Mouse (Mus musculus): ENCODE results near the gene Lrig2. TPM values are rescaled to one million over a fixed set of nuclear protein-coding genes. Genes with fewer than 3 reads are reported as not detected.

Lrig2 gene
- polyA plus RNA-seq, 1 experiment from 2014 or later: 14.8 TPM

DNA sequence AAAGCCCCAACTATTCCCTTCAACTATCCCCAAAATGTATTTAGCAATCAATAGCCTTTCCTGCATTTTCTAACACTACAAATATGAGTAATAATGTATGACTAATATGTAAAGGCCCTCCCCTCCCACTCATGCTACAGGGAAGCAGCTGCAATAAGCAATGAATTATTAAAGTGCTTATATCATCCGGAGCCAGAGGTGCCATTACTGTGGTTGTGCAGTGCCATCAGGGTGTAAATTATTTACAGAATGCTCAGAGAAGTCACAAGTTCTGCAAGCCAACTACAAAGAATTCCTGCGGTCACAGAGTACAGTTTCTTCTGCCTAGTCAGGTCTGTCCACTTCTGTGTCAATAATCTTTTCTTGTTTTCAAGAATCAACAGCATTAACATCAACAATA, 10.8 kb downstream of the Lrig2 start:
- Histone ChIP-seq H3K9ac (no peak overlapping the region), H3K27ac (no peak overlapping the region), H3K4me3 (replicated peaks) (no peak overlapping the region), H3K4me1 (no peaks in the 10 kb centered on the region), H3K27me3 (replicated peaks) (no peaks in the 10 kb centered on the region), H3K4me2 (no peak overlapping the region), H3K9me3 (no peaks in the 10 kb centered on the region), H3K36me3 (no peaks in the 10 kb centered on the region)
- 63% methylated on average over 2 of the region's 2 CpGs for WGBS
- no peak for ATAC-seq (ENCODE audit: insufficient read depth, low FRiP score, low read depth)

DNA sequence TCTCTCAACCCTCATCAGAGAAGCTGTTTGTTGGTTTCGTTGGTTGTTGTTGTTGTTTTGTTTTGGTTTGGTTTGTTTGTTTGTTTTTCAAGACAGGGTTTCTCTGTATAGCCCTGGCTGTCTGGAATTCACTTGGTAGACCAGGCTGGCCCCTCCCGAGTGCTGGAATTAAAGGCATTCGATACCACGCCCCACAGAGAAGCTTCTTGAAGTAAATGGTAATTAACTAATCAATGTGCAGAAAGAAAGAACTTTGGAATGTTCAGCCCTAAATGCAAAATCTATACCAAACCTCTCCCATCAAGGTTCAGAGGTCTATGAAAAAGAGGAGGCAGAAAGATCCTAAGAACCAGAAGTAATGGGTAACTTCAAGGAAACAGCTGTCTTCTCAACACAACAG, 15.5 kb downstream of the Lrig2 start:
- ATAC-seq (ENCODE audit: insufficient read depth, low FRiP score, low read depth): no peak
- H3K9ac ChIP-seq: no peak overlapping the region
- H3K27ac ChIP-seq: no peak overlapping the region
- H3K9me3 ChIP-seq: no peaks in the 10 kb centered on the region
- no peaks in the 10 kb centered on the region for H3K27me3 ChIP-seq (replicated peaks)
- WGBS: 90% methylated on average over 4 of the region's 4 CpGs
- H3K4me2 ChIP-seq: no peak overlapping the region
- no peaks in the 10 kb centered on the region for H3K4me1 ChIP-seq
- H3K36me3 ChIP-seq: no peaks in the 10 kb centered on the region; the same call in 1 of the 2 replicates
- H3K4me3 ChIP-seq (replicated peaks): no peak overlapping the region

DNA sequence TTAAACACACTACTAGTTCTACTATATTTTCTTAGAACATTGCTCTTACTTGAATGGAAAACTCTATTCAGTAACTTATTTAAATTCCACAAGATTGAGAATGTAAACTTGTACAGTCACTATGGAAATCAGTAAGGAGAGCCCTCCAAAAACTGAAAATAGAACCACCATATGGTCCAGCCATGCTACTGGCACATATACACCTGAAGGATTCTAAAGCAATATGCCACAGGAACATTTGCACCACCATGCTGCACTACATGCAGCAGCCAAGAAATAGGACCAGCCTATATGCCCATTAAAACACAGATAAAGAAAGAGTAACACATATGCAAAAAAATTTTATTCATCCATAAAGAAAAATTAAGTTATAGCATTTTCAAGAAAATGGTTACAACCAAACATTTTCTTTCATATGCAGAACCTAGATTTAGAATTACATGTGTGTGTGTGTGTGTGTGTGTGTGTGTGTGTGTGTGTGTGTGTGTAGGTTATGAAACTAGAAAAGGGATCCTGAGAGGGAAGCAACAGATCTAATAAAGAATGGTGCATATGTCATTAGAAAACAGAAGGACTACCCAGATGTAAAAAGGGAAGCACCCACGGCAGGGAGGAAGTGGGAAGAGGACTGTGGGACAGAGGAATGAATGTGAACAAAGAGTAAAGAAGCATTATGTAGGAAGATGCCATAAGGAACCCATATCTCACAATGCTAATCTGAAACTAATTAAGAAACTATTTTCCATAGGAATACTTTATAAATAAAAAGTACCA, 30.6 kb downstream of the Lrig2 start:
- peaks cover 15% of the 10 kb centered on the region for H3K36me3 ChIP-seq
- no peak overlapping the region for H3K4me2 ChIP-seq
- H3K9me3 ChIP-seq: no peaks in the 10 kb centered on the region
- 56% methylated on average over 1 of the region's 1 CpGs for WGBS
- no peak overlapping the region for H3K9ac ChIP-seq
- no peak for ATAC-seq (ENCODE audit: insufficient read depth, low FRiP score, low read depth)
- no peak overlapping the region for H3K4me3 ChIP-seq (replicated peaks)
- H3K27me3 ChIP-seq (replicated peaks): no peaks in the 10 kb centered on the region
- no peaks in the 10 kb centered on the region for H3K4me1 ChIP-seq
- no peak overlapping the region for H3K27ac ChIP-seq

DNA sequence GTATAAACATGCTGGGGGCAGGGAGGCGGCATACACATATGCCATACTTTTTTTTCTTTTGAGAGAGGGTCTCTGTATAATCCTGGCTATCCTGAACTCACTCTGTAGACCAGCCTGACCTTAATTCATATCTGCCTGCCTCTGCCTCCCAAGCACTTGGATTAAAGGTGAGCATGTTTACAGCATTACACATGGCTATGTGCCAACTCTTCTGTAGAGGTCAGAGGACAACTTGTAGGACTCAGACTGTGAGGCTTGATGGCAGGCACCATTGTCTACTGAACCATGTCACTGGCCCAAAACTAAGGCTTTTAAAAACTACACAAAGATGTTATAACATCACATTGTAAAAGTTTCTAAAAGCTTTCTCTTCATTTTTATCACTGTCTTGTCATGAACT, 33.7 kb downstream of the Lrig2 start:
- no peak overlapping the region for H3K9ac ChIP-seq
- no peaks in the 10 kb centered on the region for H3K4me1 ChIP-seq
- 89% methylated on average over 1 of the region's 1 CpGs for WGBS
- no peak for ATAC-seq (ENCODE audit: insufficient read depth, low FRiP score, low read depth)
- H3K4me2 ChIP-seq: no peak overlapping the region
- H3K9me3 ChIP-seq: no peaks in the 10 kb centered on the region
- H3K36me3 ChIP-seq: peaks cover 18% of the 10 kb centered on the region
- H3K4me3 ChIP-seq (replicated peaks): no peak overlapping the region
- no peak overlapping the region for H3K27ac ChIP-seq
- H3K27me3 ChIP-seq (replicated peaks): no peaks in the 10 kb centered on the region

DNA sequence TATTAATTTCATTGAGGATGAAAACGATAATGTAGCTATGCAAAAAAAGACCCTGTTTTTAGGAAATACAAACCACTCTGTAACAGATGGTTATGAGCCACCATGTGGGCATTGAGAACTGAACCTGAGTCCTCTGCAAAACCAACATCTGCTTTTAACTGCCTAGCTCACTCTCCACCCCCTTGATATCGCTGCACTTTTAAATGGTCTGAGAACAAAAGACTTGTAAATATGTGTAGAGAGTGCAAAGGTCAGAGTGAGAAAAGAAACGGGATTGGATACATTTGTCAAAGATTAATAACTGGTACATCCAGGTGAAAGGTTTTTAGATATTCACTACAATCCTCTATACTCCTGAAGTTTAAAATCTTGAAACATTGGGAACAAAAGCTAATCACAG, 42.3 kb downstream of the Lrig2 start:
- WGBS: 58% methylated on average over 3 of the region's 3 CpGs
- no peaks in the 10 kb centered on the region for H3K9me3 ChIP-seq

DNA sequence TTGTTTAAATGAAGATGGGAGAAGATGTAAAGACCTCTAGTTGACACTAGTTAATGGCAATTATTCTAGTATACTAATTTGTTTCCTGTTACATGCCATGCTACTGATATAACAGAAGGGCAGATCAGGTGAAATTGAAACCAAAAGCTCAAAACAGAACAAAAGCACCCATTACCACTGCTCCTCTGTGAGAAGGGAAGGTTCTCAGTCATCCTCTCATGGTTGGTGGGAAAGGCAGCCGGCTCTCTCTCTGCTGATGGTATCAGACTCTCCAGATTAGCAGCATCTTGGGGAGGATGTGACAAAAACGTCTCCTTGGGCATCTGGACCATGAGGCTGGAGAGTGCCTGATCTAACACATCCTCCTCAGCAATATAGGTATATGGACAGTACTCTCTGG, 50.5 kb downstream of the Lrig2 start:
- no peak for ATAC-seq (ENCODE audit: insufficient read depth, low FRiP score, low read depth)
- WGBS: 75% methylated on average over 2 of the region's 2 CpGs
- H3K27me3 ChIP-seq (replicated peaks): no peaks in the 10 kb centered on the region
- H3K9ac ChIP-seq: no peak overlapping the region
- no peak overlapping the region for H3K4me3 ChIP-seq (replicated peaks)
- no peaks in the 10 kb centered on the region for H3K4me1 ChIP-seq
- H3K4me2 ChIP-seq: no peak overlapping the region
- peaks cover 44% of the 10 kb centered on the region for H3K36me3 ChIP-seq
- H3K9me3 ChIP-seq: no peaks in the 10 kb centered on the region
- no peak overlapping the region for H3K27ac ChIP-seq

More for the DNA sequence above, 42.3 kb downstream of the Lrig2 start:
- H3K4me1 ChIP-seq: no peaks in the 10 kb centered on the region
- no peak overlapping the region for H3K9ac ChIP-seq
- H3K36me3 ChIP-seq: peaks cover 5% of the 10 kb centered on the region
- H3K4me2 ChIP-seq: no peak overlapping the region
- H3K4me3 ChIP-seq (replicated peaks): no peak overlapping the region
- H3K27me3 ChIP-seq (replicated peaks): no peaks in the 10 kb centered on the region
- no peak for ATAC-seq (ENCODE audit: insufficient read depth, low FRiP score, low read depth)
- no peak overlapping the region for H3K27ac ChIP-seq

DNA sequence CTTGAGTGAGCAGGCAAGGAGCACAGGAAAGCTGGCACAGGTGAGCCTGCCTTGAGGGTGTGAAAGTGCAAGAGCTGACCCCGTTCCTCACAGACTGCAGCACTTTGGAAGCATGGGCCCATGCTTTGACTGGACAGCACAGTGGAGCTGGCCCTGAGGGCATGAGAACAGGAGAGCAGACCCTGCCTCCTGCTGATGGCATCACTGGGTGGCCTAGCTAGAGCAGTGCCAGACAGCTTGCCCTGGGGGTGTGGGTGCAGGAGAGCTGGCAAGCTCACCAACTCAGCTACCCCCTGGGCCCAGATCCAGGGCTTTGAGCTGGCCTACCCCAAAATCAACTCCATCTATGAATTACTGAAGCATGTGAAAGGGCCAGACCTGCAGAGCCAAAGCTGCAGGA, 53.1 kb downstream of the Lrig2 start:
- no peaks in the 10 kb centered on the region for H3K4me1 ChIP-seq
- 90% methylated on average over 1 of the region's 1 CpGs for WGBS
- no peaks in the 10 kb centered on the region for H3K27me3 ChIP-seq (replicated peaks)
- peaks cover 42% of the 10 kb centered on the region for H3K36me3 ChIP-seq
- H3K27ac ChIP-seq: no peak overlapping the region
- H3K9me3 ChIP-seq: no peaks in the 10 kb centered on the region
- H3K4me2 ChIP-seq: no peak overlapping the region
- H3K9ac ChIP-seq: no peak overlapping the region
- H3K4me3 ChIP-seq (replicated peaks): no peak overlapping the region
- ATAC-seq (ENCODE audit: insufficient read depth, low FRiP score, low read depth): no peak

DNA sequence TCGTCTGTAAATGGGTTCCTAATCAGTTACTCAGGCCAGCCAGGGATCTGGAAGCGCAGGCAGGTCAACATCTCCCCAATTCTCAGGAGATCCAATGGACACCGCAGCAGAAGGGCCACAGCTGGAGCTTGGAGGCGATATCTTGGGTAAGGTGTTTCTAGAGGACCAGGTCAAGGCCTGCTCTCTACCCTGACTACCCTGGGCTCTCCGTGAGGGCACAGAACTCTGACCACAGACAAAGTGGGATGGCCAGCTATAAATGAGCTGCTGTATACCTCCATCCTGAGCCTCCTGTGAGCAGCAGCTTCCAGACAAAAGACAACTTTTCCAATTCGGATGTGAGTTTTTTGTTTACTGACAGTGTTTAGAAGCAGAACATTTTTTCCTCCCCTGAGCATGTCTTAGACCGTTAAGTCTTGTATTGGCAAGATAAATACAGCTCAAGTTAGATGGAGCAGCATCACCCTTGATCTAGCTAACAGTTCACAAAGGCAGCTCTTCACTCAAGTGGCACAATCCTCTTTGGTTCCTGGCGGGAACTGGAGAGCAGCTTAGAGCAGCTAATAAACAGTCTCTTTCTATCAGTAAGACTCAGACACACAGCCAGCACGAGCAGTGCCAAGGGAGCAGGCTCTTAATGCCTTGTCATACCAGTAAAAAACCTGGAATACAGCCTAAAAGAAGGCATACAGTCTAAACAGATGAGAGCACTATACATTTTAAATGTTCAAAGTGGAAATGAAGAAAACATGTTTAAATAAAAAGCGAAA, 56.0 kb downstream of the Lrig2 start:
- Histone ChIP-seq H3K9ac (no peak overlapping the region), H3K4me2 (no peak overlapping the region), H3K36me3 (peaks cover 27% of the 10 kb centered on the region), H3K4me1 (no peaks in the 10 kb centered on the region), H3K4me3 (replicated peaks) (no peak overlapping the region), H3K27me3 (replicated peaks) (no peaks in the 10 kb centered on the region), H3K27ac (no peak overlapping the region), H3K9me3 (no peaks in the 10 kb centered on the region)
- ATAC-seq (ENCODE audit: insufficient read depth, low FRiP score, low read depth): no peak
- 76% methylated on average over 10 of the region's 10 CpGs for WGBS

DNA sequence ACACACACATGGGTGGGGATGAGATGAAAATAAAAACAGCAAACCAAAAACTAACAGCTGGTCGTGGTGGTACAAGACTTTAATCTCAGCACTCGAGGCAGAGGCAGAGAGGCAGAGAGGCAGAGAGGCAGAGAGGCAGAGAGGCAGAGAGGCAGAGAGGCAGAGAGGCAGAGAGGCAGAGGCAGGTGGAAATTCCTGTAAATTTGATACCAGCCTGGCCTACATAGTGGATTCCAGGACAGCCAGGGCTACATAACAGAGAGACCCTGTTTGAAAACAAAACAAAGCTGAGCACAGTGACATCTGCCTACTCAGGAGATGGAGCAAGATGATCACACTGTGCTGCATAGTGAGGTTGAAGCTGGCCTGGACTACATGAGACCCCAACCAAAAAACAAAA, 64.5 kb downstream of the Lrig2 start:
- Histone ChIP-seq H3K27ac (no peak overlapping the region), H3K4me1 (0 out of 2 replicates have a peak, but pooled peaks cover 2% of the 10 kb centered on the region), H3K36me3 (no peaks in the 10 kb centered on the region), H3K27me3 (replicated peaks) (no peaks in the 10 kb centered on the region), H3K4me3 (replicated peaks) (no peak overlapping the region), H3K9ac (no peak overlapping the region), H3K4me2 (no peak overlapping the region), H3K9me3 (no peaks in the 10 kb centered on the region)
- ATAC-seq (ENCODE audit: insufficient read depth, low FRiP score, low read depth): no peak
- 63% methylated on average over 2 of the region's 2 CpGs for WGBS

DNA sequence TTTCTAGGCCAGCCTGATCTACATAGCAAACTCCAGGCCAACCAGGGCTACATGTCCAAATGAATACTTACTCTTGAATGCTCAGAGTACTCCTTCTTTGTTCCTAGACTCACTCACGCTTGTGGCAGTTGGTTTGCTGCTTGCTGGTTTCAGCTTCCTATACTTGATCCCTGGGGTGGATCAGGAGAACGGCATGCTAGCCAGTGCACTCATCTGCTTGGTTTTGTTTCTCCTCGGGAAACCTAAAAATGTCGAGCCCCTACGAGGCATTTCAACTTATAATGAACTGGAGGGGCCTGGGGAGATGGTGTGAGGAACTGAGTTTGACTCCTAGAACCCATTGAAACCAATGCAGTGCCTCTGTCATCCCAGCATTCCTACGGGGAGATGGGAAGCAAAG, 65.0 kb downstream of the Lrig2 start:
- no peak overlapping the region for H3K27ac ChIP-seq
- 76% methylated on average over 6 of the region's 6 CpGs for WGBS
- H3K36me3 ChIP-seq: no peaks in the 10 kb centered on the region
- no peak overlapping the region for H3K9ac ChIP-seq
- no peaks in the 10 kb centered on the region for H3K9me3 ChIP-seq
- no peak for ATAC-seq (ENCODE audit: insufficient read depth, low FRiP score, low read depth)
- peaks cover 7% of the 10 kb centered on the region; the same call in 1 of the 2 replicates for H3K4me1 ChIP-seq
- no peak overlapping the region for H3K4me2 ChIP-seq
- H3K27me3 ChIP-seq (replicated peaks): no peaks in the 10 kb centered on the region
- H3K4me3 ChIP-seq (replicated peaks): no peak overlapping the region

DNA sequence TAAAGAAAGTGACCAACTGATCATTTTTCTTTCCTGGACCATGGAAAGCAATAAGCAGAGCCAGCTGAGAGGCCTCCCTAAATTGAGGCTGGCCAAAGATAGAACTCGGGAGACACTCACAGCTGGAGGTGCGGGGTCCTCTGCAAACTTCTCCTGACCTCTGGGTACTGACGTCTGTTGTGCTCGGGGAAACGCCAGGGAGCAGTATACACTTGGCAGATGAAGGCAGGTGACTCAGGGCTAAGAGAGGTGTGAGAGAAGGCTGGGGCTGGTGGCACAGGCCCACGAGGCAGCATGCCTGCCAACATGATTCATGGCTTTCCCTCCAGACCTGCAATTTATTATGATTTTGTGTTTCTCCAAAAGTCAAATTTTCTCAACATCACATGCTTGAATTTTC, 66.1 kb downstream of the Lrig2 start:
- no peak for ATAC-seq (ENCODE audit: insufficient read depth, low FRiP score, low read depth)
- 40% methylated on average over 6 of the region's 6 CpGs for WGBS

DNA sequence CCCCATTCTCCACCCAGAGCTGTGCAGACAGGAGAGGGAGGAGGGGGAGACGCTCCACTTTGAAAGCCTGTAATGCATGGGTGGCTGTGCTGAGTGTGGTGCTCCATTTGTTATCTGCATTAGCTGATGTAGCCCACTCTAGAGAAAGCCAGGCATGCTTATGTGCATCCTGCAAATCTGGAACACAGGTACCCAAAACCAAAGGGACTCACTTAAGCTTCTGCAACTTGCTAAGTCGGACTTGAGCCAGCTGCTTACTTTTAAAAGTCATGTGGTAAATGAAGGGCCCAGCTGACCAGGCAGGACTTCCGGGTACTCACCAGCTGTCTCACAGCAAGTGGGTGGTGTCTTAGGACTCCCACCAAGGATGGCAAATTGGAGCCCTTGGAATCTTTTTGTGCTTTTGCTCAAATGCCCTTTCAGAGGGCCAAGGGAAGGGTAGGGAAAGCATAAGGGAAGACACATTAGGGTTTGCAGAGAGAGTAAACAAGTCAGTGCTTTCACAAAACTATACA, 66.7 kb downstream of the Lrig2 start:
- no peak for ATAC-seq (ENCODE audit: insufficient read depth, low FRiP score, low read depth)
- no peaks in the 10 kb centered on the region for H3K36me3 ChIP-seq
- H3K4me3 ChIP-seq (replicated peaks): no peak overlapping the region
- no peaks in the 10 kb centered on the region for H3K9me3 ChIP-seq
- no peak overlapping the region for H3K9ac ChIP-seq
- no peaks in the 10 kb centered on the region for H3K27me3 ChIP-seq (replicated peaks)
- 46% methylated on average over 3 of the region's 3 CpGs for WGBS
- no peak overlapping the region for H3K4me2 ChIP-seq
- no peak overlapping the region for H3K27ac ChIP-seq
- peaks cover 12% of the 10 kb centered on the region for H3K4me1 ChIP-seq

More for the DNA sequence above, 66.1 kb downstream of the Lrig2 start:
- no peak overlapping the region for H3K9ac ChIP-seq
- H3K36me3 ChIP-seq: no peaks in the 10 kb centered on the region
- no peak overlapping the region for H3K27ac ChIP-seq
- peaks cover 12% of the 10 kb centered on the region for H3K4me1 ChIP-seq
- no peaks in the 10 kb centered on the region for H3K9me3 ChIP-seq
- H3K4me3 ChIP-seq (replicated peaks): no peak overlapping the region
- no peak overlapping the region for H3K4me2 ChIP-seq
- no peaks in the 10 kb centered on the region for H3K27me3 ChIP-seq (replicated peaks)

All from stomach, embryonic 15.5 days (tissue).